Mouse (Mus musculus) embryonic facial prominence, embryonic 12.5 days (tissue): Measurements from ENCODE around the gene Gpr62. TPM values are rescaled to one million over a fixed set of nuclear protein-coding genes. Genes with fewer than 3 reads are reported as not detected.

Experiments used
- ATAC-seq: fragments of 200-750 bp; cut with Nextera tagmentation; 2 replicates; pipeline ENCODE4 v1.8.0; 2017; ENCODE audit not compliant: insufficient number of reproducible peaks, insufficient read depth, low FRiP score, low TSS enrichment
- H3K27ac ChIP-seq: fragments of 300-500 bp; sonication (generic); 2 replicates; pipeline ENCODE4 v1.5.1; 2016; ENCODE audit warnings: mild to moderate bottlenecking
- H3K27me3 ChIP-seq: fragments of 300-500 bp; sonication (generic); 2 replicates; pipeline ENCODE4 v1.6.1; 2016; ENCODE audit warnings: mild to moderate bottlenecking, moderate library complexity
- H3K36me3 ChIP-seq: fragments of 300-500 bp; sonication (generic); 2 replicates; pipeline ENCODE4 v1.6.1; 2016; ENCODE audit warnings: mild to moderate bottlenecking
- H3K4me1 ChIP-seq: fragments of 300-500 bp; sonication (generic); 2 replicates; pipeline ENCODE4 v1.6.1; 2016
- H3K4me2 ChIP-seq: fragments of 300-500 bp; sonication (generic); replicated peaks from 2 replicates; pipeline ENCODE4 v1.6.1; 2016; ENCODE audit warnings: mild to moderate bottlenecking, moderate library complexity
- H3K4me3 ChIP-seq: fragments of 300-500 bp; sonication (generic); 2 replicates; pipeline ENCODE4 v1.5.1; 2016; ENCODE audit warnings: mild to moderate bottlenecking
- H3K9ac ChIP-seq: fragments of 300-500 bp; sonication (generic); 2 replicates; pipeline ENCODE4 v1.6.1; 2016; ENCODE audit warnings: mild to moderate bottlenecking, moderate library complexity
- H3K9me3 ChIP-seq: fragments of 300-500 bp; sonication (generic); 2 replicates; pipeline ENCODE4 v1.6.1; 2016; ENCODE audit warnings: mild to moderate bottlenecking, moderate library complexity
- WGBS: fragments of 180-500 bp; shearing (Covaris S2); methylation state at CpG from one replicate; pipeline ENCODE4 v1.1.7; 2016; 5-methylcytosine and 5-hydroxymethylcytosine counted together
- polyA plus RNA-seq: library from polyadenylated mRNA; unstranded; fragments of >200 nt; fragmentation: Nextera tagmentation; extraction: Ambion mirVana; gene quantifications from 2 replicates; pipeline ENCODE4 v1.2.1, GENCODE M21; 2016

The Gpr62 gene
- polyA plus RNA-seq, 1 experiment from 2014 or later, result 0.70 TPM

DNA sequence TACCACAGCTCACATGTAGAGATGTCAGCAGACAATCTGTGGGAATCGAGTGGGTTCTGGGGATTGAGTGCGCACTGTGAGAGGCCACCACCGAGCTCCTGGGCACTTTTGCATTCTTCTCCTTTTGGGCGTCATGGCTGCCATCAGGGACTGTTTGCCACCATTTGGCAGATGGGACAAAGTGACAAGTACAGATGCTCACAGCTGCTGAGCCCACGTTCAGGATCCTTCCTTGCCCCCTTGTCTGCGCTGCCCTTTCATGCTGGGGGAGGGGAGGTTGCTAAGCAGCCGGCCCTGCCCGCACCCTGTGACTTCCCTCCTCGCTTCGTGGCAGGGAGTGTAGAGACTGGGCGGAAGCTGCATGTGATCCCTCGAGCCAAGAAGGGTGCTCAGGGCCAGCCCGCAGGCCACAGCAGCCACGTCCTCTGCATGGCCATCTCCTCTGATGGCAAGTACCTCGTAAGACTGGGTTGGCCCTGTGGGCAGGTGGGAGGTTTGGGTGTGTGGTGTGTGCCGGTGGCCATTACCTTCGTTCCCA is 16.9 kb upstream of the Gpr62 start:
- no peak for ATAC-seq
- 88% methylated on average over 17 of the region's 17 CpGs for WGBS
- no peaks in the 10 kb centered on the region for H3K27me3 ChIP-seq
- peaks cover 6% of the 10 kb centered on the region for H3K4me1 ChIP-seq
- H3K36me3 ChIP-seq, result peaks cover 57% of the 10 kb centered on the region
- no peak overlapping the region for H3K4me3 ChIP-seq
- H3K4me2 ChIP-seq, result no peak overlapping the region
- no peak overlapping the region for H3K9ac ChIP-seq
- no peaks in the 10 kb centered on the region for H3K9me3 ChIP-seq
- H3K27ac ChIP-seq, result no peak overlapping the region

DNA sequence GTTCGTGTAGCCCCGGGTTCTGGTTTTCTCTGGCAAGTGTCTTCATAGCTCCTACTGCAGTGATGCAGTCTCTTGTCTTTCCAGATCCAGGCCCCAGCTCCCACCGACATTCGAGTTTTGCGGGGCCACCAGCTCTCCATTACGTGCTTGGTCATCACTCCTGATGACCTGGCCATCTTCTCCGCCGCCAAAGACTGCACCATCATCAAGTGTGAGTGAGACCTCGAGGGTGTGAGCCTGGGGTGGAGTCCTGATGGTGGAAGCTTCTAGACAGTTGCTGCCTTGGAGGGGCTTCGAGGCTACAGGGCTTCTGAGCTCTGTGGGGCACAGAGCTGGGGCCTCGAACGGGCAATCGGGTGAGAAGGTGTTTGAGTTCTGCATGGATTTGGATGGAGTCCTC is 15.9 kb upstream of the Gpr62 start:
- no peak overlapping the region for H3K27ac ChIP-seq
- no peaks in the 10 kb centered on the region for H3K27me3 ChIP-seq
- H3K4me3 ChIP-seq, result no peak overlapping the region
- H3K36me3 ChIP-seq, result peaks cover 57% of the 10 kb centered on the region
- H3K9me3 ChIP-seq, result no peaks in the 10 kb centered on the region
- H3K9ac ChIP-seq, result no peak overlapping the region
- WGBS, result 89% methylated on average over 13 of the region's 13 CpGs
- no peak for ATAC-seq
- no peak overlapping the region for H3K4me2 ChIP-seq
- peaks cover 7% of the 10 kb centered on the region for H3K4me1 ChIP-seq

DNA sequence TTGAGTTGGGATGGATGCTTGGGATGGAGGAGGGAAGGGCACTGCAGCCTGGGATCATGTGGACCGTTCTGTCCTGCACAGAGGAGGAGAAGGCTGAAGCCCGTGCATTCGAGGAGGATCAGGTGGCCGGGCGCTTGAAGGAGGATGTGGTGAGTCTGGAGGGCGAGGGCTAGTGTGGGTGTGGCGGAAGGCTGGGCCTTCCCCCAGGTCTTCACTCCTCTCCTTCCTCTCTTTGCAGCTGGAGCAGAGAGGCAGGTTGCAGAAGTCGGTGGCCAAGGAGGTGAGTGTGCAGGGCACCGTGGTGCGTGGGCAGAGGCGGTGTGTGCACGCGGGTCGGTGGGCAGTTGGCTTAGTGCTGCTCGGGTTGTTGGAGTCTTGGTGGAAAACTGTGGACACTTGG is 15.3 kb upstream of the Gpr62 start:
- no peak overlapping the region for H3K4me3 ChIP-seq
- WGBS, result 95% methylated on average over 15 of the region's 15 CpGs
- H3K27me3 ChIP-seq, result no peaks in the 10 kb centered on the region
- H3K27ac ChIP-seq, result no peak overlapping the region
- peaks cover 13% of the 10 kb centered on the region for H3K4me1 ChIP-seq
- H3K9me3 ChIP-seq, result no peaks in the 10 kb centered on the region
- H3K9ac ChIP-seq, result no peak overlapping the region
- no peak overlapping the region for H3K4me2 ChIP-seq
- ATAC-seq, result no peak
- H3K36me3 ChIP-seq, result peaks cover 53% of the 10 kb centered on the region

DNA sequence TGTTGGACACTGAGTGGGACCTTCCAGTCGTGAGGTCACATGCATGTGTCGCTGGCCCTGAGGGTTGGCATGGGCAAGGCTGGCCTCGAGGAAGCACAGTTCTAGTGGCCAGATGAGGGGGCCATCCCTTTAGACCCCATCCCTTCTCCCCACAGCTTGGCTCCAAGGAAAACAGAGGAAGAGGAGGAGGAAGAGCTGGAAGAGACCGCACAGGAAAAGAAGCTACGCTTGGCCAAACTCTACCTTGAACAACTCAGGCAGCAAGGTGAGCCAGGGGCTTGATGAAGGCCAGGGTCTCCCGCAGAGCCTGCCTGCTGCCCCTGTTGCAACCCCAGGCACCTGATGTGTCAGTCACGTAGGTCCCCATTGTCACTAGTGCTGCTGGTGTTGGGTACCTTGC is 14.8 kb upstream of the Gpr62 start:
- Histone ChIP-seq H3K27me3 (no peaks in the 10 kb centered on the region), H3K27ac (no peak overlapping the region), H3K36me3 (peaks cover 47% of the 10 kb centered on the region), H3K4me3 (no peak overlapping the region), H3K4me2 (no peak overlapping the region), H3K4me1 (peaks cover 15% of the 10 kb centered on the region), H3K9ac (no peak overlapping the region), H3K9me3 (no peaks in the 10 kb centered on the region)
- 90% methylated on average over 7 of the region's 7 CpGs for WGBS
- ATAC-seq, result no peak

DNA sequence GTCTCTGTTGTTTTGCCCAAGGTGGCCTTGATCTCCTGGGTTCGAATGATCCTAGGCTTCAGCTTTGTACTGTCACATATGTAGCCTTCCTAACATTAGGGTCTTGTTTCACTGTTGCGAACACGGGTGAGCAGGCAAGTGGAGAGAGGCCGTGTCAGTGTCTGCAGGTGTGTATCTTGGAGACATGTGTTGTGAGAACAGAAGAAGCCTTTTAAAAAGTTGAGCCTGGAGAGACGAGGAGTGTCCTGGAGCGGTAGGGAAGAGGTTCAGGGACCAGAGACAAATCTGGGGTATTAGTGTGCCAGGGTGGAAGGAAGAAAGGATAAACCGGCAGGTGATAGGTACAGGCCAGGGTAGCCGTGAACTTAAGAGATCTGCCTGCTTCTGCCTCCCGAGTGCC is 12.4 kb upstream of the Gpr62 start:
- WGBS, result 80% methylated on average over 9 of the region's 9 CpGs
- Histone ChIP-seq H3K9me3 (no peaks in the 10 kb centered on the region), H3K4me2 (peak overlapping the region; percentile 94), H3K36me3 (peaks cover 26% of the 10 kb centered on the region), H3K27me3 (no peaks in the 10 kb centered on the region), H3K27ac (no peak overlapping the region), H3K4me1 (peaks cover 30% of the 10 kb centered on the region), H3K9ac (peak overlapping the region; percentile 71), H3K4me3 (peak overlapping the region; percentile 83)
- no peak for ATAC-seq

DNA sequence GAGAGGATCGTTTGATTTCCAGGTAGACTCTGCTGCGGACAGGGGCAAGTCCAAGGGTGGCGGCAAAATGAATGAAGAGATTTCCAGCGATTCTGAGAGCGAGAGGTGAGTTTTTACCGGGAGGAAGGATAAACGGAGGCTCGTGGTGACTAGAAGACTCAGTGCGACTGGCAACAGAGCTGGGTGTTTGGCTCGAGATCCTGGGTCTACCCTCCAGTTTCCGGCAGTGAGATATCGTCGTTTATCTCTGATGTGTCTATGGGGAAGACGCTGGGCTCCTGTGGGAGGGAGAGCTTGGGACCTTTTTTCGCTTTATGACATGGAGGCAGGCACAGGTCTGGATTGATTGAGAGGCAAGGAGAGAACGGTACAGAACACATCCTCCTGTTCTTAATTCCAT is 11.9 kb upstream of the Gpr62 start:
- Histone ChIP-seq H3K27ac (no peak overlapping the region), H3K4me1 (peaks cover 30% of the 10 kb centered on the region), H3K9me3 (no peaks in the 10 kb centered on the region), H3K27me3 (no peaks in the 10 kb centered on the region), H3K4me2 (peak overlapping the region; percentile 94), H3K4me3 (peak overlapping the region; percentile 83), H3K36me3 (peaks cover 21% of the 10 kb centered on the region), H3K9ac (peak overlapping the region; percentile 71)
- whole genome bisulfite sequencing, result 3% methylated on average over 16 of the region's 16 CpGs
- no peak for ATAC-seq

DNA sequence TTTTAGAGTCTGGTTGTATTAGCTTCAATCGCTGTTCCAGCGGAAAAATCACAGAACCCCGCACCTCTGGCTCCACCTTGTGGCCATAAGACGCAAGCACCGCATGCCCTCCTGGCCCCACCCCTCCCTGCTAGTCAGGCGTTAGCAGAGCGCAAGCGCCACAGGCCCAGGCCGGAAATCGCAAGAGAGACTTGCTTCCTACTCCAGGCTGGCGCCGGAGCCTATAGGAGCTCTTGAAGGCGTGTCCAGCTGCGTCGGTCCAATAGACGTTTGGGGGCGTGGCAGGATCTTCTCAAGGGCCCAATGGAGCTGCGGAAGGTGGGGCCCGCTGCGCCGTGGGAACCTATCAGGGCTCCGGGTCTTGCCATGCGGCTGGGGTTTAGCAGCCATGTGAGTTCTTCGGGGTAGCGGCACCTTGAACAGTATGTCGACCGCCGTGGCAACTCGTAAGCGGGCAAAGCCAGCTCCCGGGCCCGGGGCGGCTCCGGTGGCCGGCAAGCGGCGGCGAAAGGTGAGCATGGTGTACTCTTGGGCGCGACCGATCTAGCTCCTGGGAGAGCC is 11.3 kb upstream of the Gpr62 start, which contains the start of gene Parp3:
Parp3 (minus strand) TSS at position 26 of the 561 bp plus-strand sequence.
- no peaks in the 10 kb centered on the region for H3K27me3 ChIP-seq
- H3K9ac ChIP-seq, result peak within 1 kb of the TSS; percentile 71
- WGBS, result under 1% methylated on average over 41 of the region's 41 CpGs
- H3K9me3 ChIP-seq, result no peaks in the 10 kb centered on the region
- peaks cover 36% of the 10 kb centered on the region for H3K4me1 ChIP-seq
- peak within 1 kb of the TSS; percentile 70 for H3K27ac ChIP-seq
- peaks cover 15% of the 10 kb centered on the region for H3K36me3 ChIP-seq
- peak within 1 kb of the TSS; percentile 94 for H3K4me2 ChIP-seq
- H3K4me3 ChIP-seq, result peak within 1 kb of the TSS; percentile 83
- ATAC-seq, result peak; percentile 96

DNA sequence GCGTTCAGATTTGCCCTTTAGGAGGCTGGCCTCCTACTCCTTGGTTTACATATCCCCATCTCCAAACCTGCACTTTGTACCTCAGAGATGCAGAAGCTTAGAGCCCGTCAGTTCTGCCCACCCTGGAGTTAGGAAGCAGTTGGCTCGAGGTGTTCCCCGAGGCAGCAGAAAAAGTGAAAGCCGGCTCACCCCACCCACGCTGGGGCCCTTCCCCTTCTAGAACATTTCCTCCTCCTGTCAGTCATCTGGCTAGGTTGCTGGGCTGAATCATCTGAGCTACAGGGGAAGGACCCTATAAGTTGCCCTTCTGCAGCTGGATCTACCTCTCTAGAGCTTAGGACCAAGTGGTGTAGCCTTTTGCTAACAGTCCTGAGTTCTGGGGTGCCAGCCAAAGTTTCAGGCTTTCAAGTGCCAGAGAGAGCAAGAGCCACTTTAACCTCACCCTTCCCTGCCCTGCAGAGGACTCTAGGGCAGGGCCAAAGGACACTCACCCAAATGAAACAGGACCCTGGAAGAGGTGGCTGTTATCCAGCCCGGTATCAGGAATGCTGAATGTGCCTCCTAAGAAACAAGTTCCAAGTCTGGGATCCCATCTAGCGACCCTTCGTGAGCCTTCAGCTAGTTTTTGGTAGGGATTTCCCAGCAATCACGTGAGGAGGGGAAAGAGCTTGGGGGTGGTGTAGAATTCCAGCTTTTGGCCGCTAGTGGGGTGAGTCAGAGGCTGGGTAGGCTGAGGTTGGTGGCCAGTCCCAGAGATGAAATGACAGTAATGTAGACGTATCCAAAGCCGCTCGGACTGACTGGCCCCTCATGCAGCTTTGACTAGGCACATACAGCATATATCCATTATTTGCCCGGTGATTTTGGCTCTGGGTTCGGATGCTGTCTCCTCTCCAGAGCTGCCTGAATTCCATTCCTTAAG is 10.5 kb upstream of the Gpr62 start:
- Histone ChIP-seq H3K4me2 (peak overlapping the region; percentile 27), H3K9ac (peak overlapping the region; percentile 19), H3K27me3 (no peaks in the 10 kb centered on the region), H3K4me1 (peaks cover 42% of the 10 kb centered on the region), H3K4me3 (peak overlapping the region; percentile 83; the same call in 1 of the 2 replicates), H3K36me3 (peaks cover 10% of the 10 kb centered on the region; the same call in 1 of the 2 replicates), H3K9me3 (no peaks in the 10 kb centered on the region), H3K27ac (peak overlapping the region; percentile 70)
- 27% methylated on average over 16 of the region's 16 CpGs for WGBS
- ATAC-seq, result peak; percentile 16

DNA sequence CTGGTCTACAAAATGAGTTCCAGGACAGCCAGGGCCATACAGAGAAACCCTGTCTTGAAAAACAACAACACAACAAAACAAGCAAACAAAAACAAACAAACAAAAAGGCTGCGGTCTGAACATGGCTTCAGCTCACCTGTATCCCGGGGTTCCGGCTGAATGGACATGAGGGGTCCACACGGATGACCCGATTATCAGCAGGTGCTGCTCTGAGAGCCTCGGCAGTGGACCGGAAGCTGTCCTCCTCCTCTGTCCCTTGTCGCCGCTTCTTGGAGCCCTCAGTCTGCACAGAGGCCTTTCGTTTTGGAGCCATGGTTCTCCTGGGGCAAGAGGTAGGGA is 9.9 kb upstream of the Gpr62 start, which contains the start of gene Rrp9:
Rrp9 (plus strand) TSS at position 301 of the 339 bp plus-strand sequence.
- Histone ChIP-seq H3K27ac (peak within 1 kb of the TSS; percentile 70), H3K4me3 (peak within 1 kb of the TSS; percentile 83; the same call in 1 of the 2 replicates), H3K36me3 (peaks cover 4% of the 10 kb centered on the region; the same call in 1 of the 2 replicates), H3K9ac (peak within 1 kb of the TSS; percentile 19), H3K4me2 (peak within 1 kb of the TSS; percentile 27), H3K9me3 (no peaks in the 10 kb centered on the region), H3K27me3 (no peaks in the 10 kb centered on the region), H3K4me1 (peaks cover 42% of the 10 kb centered on the region)
- ATAC-seq, result no peak
- WGBS, result 87% methylated on average over 10 of the region's 10 CpGs

DNA sequence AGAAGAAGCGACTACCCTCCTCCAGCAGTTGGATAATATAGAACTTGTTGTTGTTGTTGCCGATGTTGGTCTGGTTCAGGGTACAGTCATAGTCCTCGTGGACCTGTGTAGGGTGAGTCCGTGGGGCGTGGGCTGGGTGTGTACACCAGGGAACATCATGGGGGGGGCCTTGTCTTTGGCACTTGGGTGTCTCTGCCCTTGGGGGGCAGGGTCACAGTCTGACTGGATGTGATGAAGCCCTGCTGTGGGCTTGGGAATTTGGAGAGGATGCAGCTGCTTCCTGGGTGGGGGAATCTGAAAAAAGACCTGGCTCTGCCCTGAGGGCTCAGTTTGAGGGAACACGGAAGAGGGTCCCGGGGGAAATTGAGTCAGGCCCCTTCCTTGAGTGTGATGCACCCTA is 9.3 kb upstream of the Gpr62 start:
- Histone ChIP-seq H3K27ac (no peak overlapping the region), H3K4me2 (peak overlapping the region; percentile 21), H3K4me3 (no peak overlapping the region)

DNA sequence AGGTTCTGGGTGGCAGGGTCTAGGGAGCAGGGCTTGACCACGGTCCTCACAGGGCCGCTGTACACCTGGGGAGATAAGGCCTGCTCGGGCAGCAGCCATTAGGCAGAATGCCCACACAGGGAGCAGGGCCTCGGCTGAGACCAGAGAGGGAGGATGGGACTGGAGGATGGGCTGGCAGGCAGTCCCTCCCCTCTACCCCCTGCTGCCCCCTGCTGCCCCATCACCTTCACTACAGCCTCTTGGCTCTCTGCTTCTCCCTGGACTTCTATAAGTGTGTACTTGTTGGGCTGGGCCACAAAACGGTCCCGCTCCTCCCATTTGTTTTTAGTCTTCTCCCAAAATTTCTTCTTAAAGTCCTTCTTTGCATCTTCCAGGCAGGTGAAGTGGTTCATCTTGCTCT is 8.7 kb upstream of the Gpr62 start:
- H3K9me3 ChIP-seq, result no peaks in the 10 kb centered on the region
- ATAC-seq, result no peak
- H3K27ac ChIP-seq, result no peak overlapping the region
- H3K4me3 ChIP-seq, result no peak overlapping the region
- H3K27me3 ChIP-seq, result no peaks in the 10 kb centered on the region
- peak overlapping the region; percentile 21 for H3K4me2 ChIP-seq
- 0 out of 2 replicates have a peak overlapping the region, but pooled peaks have one; percentile 17 for H3K9ac ChIP-seq
- peaks cover 42% of the 10 kb centered on the region for H3K4me1 ChIP-seq
- 8% methylated on average over 6 of the region's 6 CpGs for WGBS
- H3K36me3 ChIP-seq, result no peaks in the 10 kb centered on the region

More for the DNA sequence above, 9.3 kb upstream of the Gpr62 start:
- Histone ChIP-seq H3K4me1 (peaks cover 42% of the 10 kb centered on the region), H3K36me3 (no peaks in the 10 kb centered on the region), H3K9me3 (no peaks in the 10 kb centered on the region), H3K27me3 (no peaks in the 10 kb centered on the region), H3K9ac (no peak overlapping the region)
- no peak for ATAC-seq
- WGBS, result 57% methylated on average over 7 of the region's 7 CpGs
